Mouse (Mus musculus) erythroblast, embryonic 14.5 days (primary cell): ENCODE results near the gene Olfr331.

Source experiments
- GATA1 ChIP-seq: IDR thresholded peaks from 2 replicates; pipeline ENCODE4 v1.6.1; 2012; ENCODE audit warnings: low read length, inconsistent platforms, mixed read lengths
- TAL1 ChIP-seq: IDR thresholded peaks from 3 replicates; pipeline ENCODE4 v1.6.1; 2012; ENCODE audit warnings: low read length, inconsistent platforms, mixed read lengths

DNA sequence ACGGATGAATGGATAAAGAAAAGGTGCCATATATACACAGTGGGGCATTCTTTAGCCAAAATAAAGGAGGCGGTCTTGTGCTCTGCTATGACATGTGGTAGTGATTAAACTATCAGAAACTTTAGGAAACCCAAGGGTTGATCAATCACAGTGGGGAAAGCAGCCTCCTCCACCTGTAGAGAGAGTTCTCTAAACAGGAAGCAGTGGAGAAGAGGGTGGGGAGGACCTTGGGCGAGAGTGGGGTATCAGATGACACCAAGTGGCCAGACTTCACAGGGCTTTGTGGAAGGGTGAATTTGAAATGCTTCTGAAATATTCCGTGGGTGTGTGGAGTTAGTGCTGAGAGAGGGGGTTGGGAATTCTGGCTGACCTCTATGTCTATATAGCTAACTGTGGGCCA lies 48.8 kb downstream of the Olfr331 start:
- TF ChIP-seq GATA1 (no peak), TAL1 (no peak)
